Mouse (Mus musculus): Measurements from ENCODE around the gene Nfix. TPM values are rescaled to one million over a fixed set of nuclear protein-coding genes. Genes with fewer than 3 reads are reported as not detected.

The Nfix gene
- polyA plus RNA-seq, 1 experiment: 22.1 TPM

GRCm38 (mm10) chr8:84668731-84669485 is 131.2 kb downstream of the Nfix start:
- DNase-seq: peak; percentile 74
- 50% methylated on average over 6 of the region's 6 CpGs for WGBS

GRCm38 (mm10) chr8:84668081-84668480 is 132.1 kb downstream of the Nfix start:
- no peak for DNase-seq
- TF ChIP-seq CTCF (conservative IDR thresholded peaks at IDR 0.05; ENCODE audit: insufficient read depth, insufficient read length, low read depth, low read length): no peak
- no peak for TF ChIP-seq POLR2A (IDR thresholded peaks at IDR 0.05; ENCODE audit: low read depth, low read length)
- no peak overlapping the region for H3K4me3 ChIP-seq (ENCODE audit: insufficient read depth, low read depth, low read length)
- 70% methylated on average over 1 of the region's 1 CpGs for WGBS
- no peaks in the 10 kb centered on the region for H3K36me3 ChIP-seq (ENCODE audit: control insufficient read depth, insufficient read depth, low read length)
- H3K27me3 ChIP-seq (replicated peaks; ENCODE audit: control insufficient read depth, insufficient read depth, low read length): no peaks in the 10 kb centered on the region
- H3K27ac ChIP-seq (ENCODE audit: insufficient read depth, low read depth, low read length): no peak overlapping the region
- peaks cover 11% of the 10 kb centered on the region for H3K4me1 ChIP-seq (ENCODE audit: control insufficient read depth, insufficient read depth, low read length)

More at GRCm38 (mm10) chr8:84668731-84669485, 131.2 kb downstream of the Nfix start:
- Histone ChIP-seq H3K4me3 (ENCODE audit: insufficient read depth, low read depth, low read length) (no peak overlapping the region), H3K27me3 (replicated peaks; ENCODE audit: control insufficient read depth, insufficient read depth, low read length) (no peaks in the 10 kb centered on the region), H3K36me3 (ENCODE audit: control insufficient read depth, insufficient read depth, low read length) (no peaks in the 10 kb centered on the region), H3K4me1 (ENCODE audit: control insufficient read depth, insufficient read depth, low read length) (peaks cover 11% of the 10 kb centered on the region), H3K27ac (ENCODE audit: insufficient read depth, low read depth, low read length) (0 out of 2 replicates have a peak overlapping the region, but pooled peaks have one; percentile 13)
- TF ChIP-seq CTCF (conservative IDR thresholded peaks at IDR 0.05; ENCODE audit: insufficient read depth, insufficient read length, low read depth, low read length) (no peak), POLR2A (IDR thresholded peaks at IDR 0.05; ENCODE audit: low read depth, low read length) (no peak)

- TF ChIP-seq POLR2A (IDR thresholded peaks at IDR 0.05; ENCODE audit: low read depth, low read length): no peak
- TF ChIP-seq CTCF (conservative IDR thresholded peaks at IDR 0.05; ENCODE audit: insufficient read depth, insufficient read length, low read depth, low read length): no peak
- Histone ChIP-seq H3K27ac (ENCODE audit: insufficient read depth, low read depth, low read length) (peak overlapping the region; percentile 34; the same call in 1 of the 2 replicates), H3K4me1 (ENCODE audit: control insufficient read depth, insufficient read depth, low read length) (peaks cover 15% of the 10 kb centered on the region), H3K36me3 (ENCODE audit: control insufficient read depth, insufficient read depth, low read length) (no peaks in the 10 kb centered on the region), H3K27me3 (replicated peaks; ENCODE audit: control insufficient read depth, insufficient read depth, low read length) (no peaks in the 10 kb centered on the region), H3K4me3 (ENCODE audit: insufficient read depth, low read depth, low read length) (peak overlapping the region; percentile 91)
- 3% methylated on average over 14 of the region's 14 CpGs for WGBS
- DNase-seq: no peak
These were observed 134.7 kb downstream of the Nfix start for GRCm38 (mm10) chr8:84665385-84665893.

- peak overlapping the region; percentile 98 for H3K27ac ChIP-seq (ENCODE audit: insufficient read depth, low read depth, low read length)
- H3K36me3 ChIP-seq (ENCODE audit: control insufficient read depth, insufficient read depth, low read length): no peaks in the 10 kb centered on the region
- peaks cover 14% of the 10 kb centered on the region; the same call in 1 of the 2 replicates for H3K4me1 ChIP-seq (ENCODE audit: control insufficient read depth, insufficient read depth, low read length)
- peak overlapping the region; percentile 91 for H3K4me3 ChIP-seq (ENCODE audit: insufficient read depth, low read depth, low read length)
- WGBS: 1% methylated on average over 29 of the region's 29 CpGs
- H3K27me3 ChIP-seq (replicated peaks; ENCODE audit: control insufficient read depth, insufficient read depth, low read length): no peaks in the 10 kb centered on the region
- peak; percentile 91 for DNase-seq
- TF ChIP-seq CTCF (conservative IDR thresholded peaks at IDR 0.05; ENCODE audit: insufficient read depth, insufficient read length, low read depth, low read length) (peak; percentile 49), POLR2A (IDR thresholded peaks at IDR 0.05; ENCODE audit: low read depth, low read length) (no peak)
These were observed 135.4 kb downstream of the Nfix start for GRCm38 (mm10) chr8:84664566-84665384.

- peaks cover 15% of the 10 kb centered on the region; the same call in 1 of the 2 replicates for H3K4me1 ChIP-seq (ENCODE audit: control insufficient read depth, insufficient read depth, low read length)
- no peaks in the 10 kb centered on the region for H3K36me3 ChIP-seq (ENCODE audit: control insufficient read depth, insufficient read depth, low read length)
- H3K27me3 ChIP-seq (replicated peaks; ENCODE audit: control insufficient read depth, insufficient read depth, low read length): no peaks in the 10 kb centered on the region
- H3K27ac ChIP-seq (ENCODE audit: insufficient read depth, low read depth, low read length): peak overlapping the region; percentile 98
- TF ChIP-seq CTCF (conservative IDR thresholded peaks at IDR 0.05; ENCODE audit: insufficient read depth, insufficient read length, low read depth, low read length) (0 out of 2 replicates have a peak, but pooled peaks have one; percentile 4), POLR2A (IDR thresholded peaks at IDR 0.05; ENCODE audit: low read depth, low read length) (no peak)
- WGBS: 3% methylated on average over 43 of the region's 43 CpGs
- peak; percentile 99 for DNase-seq
- peak overlapping the region; percentile 91 for H3K4me3 ChIP-seq (ENCODE audit: insufficient read depth, low read depth, low read length)
These were observed 136.4 kb downstream of the Nfix start for GRCm38 (mm10) chr8:84663483-84664327.

- DNase-seq: peak; percentile 98
- Histone ChIP-seq H3K4me3 (ENCODE audit: insufficient read depth, low read depth, low read length) (peak within 1 kb of the TSS; percentile 87), H3K4me1 (ENCODE audit: control insufficient read depth, insufficient read depth, low read length) (peaks cover 15% of the 10 kb centered on the region; the same call in 1 of the 2 replicates), H3K27me3 (replicated peaks; ENCODE audit: control insufficient read depth, insufficient read depth, low read length) (no peaks in the 10 kb centered on the region), H3K36me3 (ENCODE audit: control insufficient read depth, insufficient read depth, low read length) (no peaks in the 10 kb centered on the region), H3K27ac (ENCODE audit: insufficient read depth, low read depth, low read length) (peak within 1 kb of the TSS; percentile 84)
- WGBS: under 1% methylated on average over 27 of the region's 27 CpGs
- TF ChIP-seq CTCF (conservative IDR thresholded peaks at IDR 0.05; ENCODE audit: insufficient read depth, insufficient read length, low read depth, low read length) (no peak), POLR2A (IDR thresholded peaks at IDR 0.05; ENCODE audit: low read depth, low read length) (peak; percentile 100)
These were observed 137.5 kb downstream of the Nfix start, which contains the start of gene Ier2 for GRCm38 (mm10) chr8:84662581-84663065. Gene Ier2 (minus strand): TSS chr8:84662852.

Measured in kidney, adult 2 months (tissue).